Mouse (Mus musculus): ENCODE measurements around the gene Wbp11. TPM values are rescaled to one million over a fixed set of nuclear protein-coding genes. Genes with fewer than 3 reads are reported as not detected.

Gene Wbp11
- total and polyA plus RNA-seq, 3 experiments: 43.5 to 411 (median 294) TPM

DNA sequence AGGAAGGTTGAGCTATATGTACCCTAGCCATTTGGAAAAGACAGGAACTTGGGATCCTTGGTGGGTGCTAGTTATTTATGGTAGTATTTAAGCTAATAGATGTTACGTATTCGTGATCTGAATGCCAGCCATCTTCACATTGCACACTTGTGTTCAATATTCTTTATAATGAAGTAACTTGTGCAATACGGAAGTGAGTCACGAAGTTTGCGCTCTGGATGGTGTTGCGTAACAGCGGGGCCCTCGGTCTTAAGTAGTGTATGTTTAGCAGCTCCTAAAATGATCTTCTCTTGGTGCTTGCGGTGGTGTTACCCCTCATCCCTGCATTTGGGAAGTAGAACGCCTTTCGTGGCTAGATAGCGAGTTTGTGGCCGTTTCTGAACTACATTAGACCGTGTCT lies 19.0 kb downstream of the Wbp11 start:
- peak overlapping the region; percentile 61 to 74 for H3K4me3 ChIP-seq (ENCODE audit: control insufficient read depth in 1 of 2, insufficient read depth in 1 of 2, low read depth in 2 of 2, low read length in 2 of 2)
- H3K9me3 ChIP-seq (replicated peaks; ENCODE audit: insufficient read depth, low read length): no peaks in the 10 kb centered on the region
- peak; percentile 92 for DNase-seq (ENCODE audit: low read depth, low spot score)
- H3K4me1 ChIP-seq (ENCODE audit: control insufficient read depth in 1 of 2, insufficient read depth in 2 of 2, low read length in 2 of 2): peaks cover 0 to 16% of the 10 kb centered on the region in 2 experiments; a peak in 3 of 4 replicates
- peaks cover 24% of the 10 kb centered on the region for H3K79me2 ChIP-seq (ENCODE audit: control insufficient read depth, insufficient read depth, low read length, poor library complexity)
- H3K27me3 ChIP-seq (ENCODE audit: control insufficient read depth in 1 of 2, insufficient read depth in 2 of 2, low read length in 2 of 2): no peaks in the 10 kb centered on the region
- H3K27ac ChIP-seq (ENCODE audit: control insufficient read depth, low read depth, low read length): peak overlapping the region; percentile 77
- TF ChIP-seq ETS1 (IDR thresholded peaks at IDR 0.05; ENCODE audit: low read depth, low read length) (no peak), POLR2A (IDR thresholded peaks at IDR 0.05; ENCODE audit: control insufficient read depth in 1 of 2, insufficient read depth in 1 of 2, low read depth in 1 of 2, low read length in 2 of 2, poor library complexity in 1 of 2) (peak in 1 of 2 experiments; percentile 38; a peak in 1 of 4 replicates), POLR2AphosphoS2 (IDR thresholded peaks at IDR 0.05; ENCODE audit: low read length) (no peak), TBP (IDR thresholded peaks at IDR 0.05; ENCODE audit: low read depth, low read length) (peak; percentile 70)
- H3K9ac ChIP-seq (ENCODE audit: control insufficient read depth, low read depth, low read length, poor library complexity, severe bottlenecking): peak overlapping the region; percentile 94
- H3K36me3 ChIP-seq (ENCODE audit: control insufficient read depth in 1 of 2, insufficient read depth in 2 of 2, low read length in 2 of 2): peaks cover 7 to 17% of the 10 kb centered on the region in 2 experiments

DNA sequence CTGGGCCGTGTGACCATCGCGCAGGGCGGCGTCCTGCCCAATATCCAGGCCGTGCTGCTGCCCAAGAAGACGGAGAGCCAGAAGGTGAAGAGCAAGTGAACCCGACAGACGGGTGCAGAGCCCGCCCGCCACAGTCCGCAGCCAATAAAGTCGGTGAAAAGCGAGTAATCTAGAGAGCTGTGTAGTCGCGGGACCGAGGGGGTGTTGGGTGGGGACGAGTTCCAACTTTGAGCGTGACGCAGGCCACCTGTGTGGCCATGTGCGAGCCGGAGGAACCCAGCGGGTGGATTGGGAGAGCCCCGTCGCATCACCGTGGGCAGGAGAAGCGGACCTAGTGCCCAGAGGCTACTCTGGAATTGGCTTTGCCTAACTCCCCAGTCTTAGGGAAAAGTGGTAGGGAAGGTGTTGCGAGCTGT lies 19.4 kb downstream of the Wbp11 start:
- Histone ChIP-seq H3K27me3 (ENCODE audit: control insufficient read depth in 1 of 2, insufficient read depth in 2 of 2, low read length in 2 of 2) (no peaks in the 10 kb centered on the region), H3K36me3 (ENCODE audit: control insufficient read depth in 1 of 2, insufficient read depth in 2 of 2, low read length in 2 of 2) (peaks cover 3 to 17% of the 10 kb centered on the region in 2 experiments), H3K4me1 (ENCODE audit: control insufficient read depth in 1 of 2, insufficient read depth in 2 of 2, low read length in 2 of 2) (peaks cover 0 to 16% of the 10 kb centered on the region in 2 experiments; a peak in 3 of 4 replicates), H3K9ac (ENCODE audit: control insufficient read depth, low read depth, low read length, poor library complexity, severe bottlenecking) (peak overlapping the region; percentile 94), H3K4me3 (ENCODE audit: control insufficient read depth in 1 of 2, insufficient read depth in 1 of 2, low read depth in 2 of 2, low read length in 2 of 2) (peak overlapping the region; percentile 61 to 74), H3K79me2 (ENCODE audit: control insufficient read depth, insufficient read depth, low read length, poor library complexity) (peaks cover 24% of the 10 kb centered on the region), H3K27ac (ENCODE audit: control insufficient read depth, low read depth, low read length) (peak overlapping the region; percentile 77), H3K9me3 (replicated peaks; ENCODE audit: insufficient read depth, low read length) (no peaks in the 10 kb centered on the region)
- peak; percentile 14 to 20; a peak in 1 of 4 replicates for TF ChIP-seq POLR2A (IDR thresholded peaks at IDR 0.05; ENCODE audit: control insufficient read depth in 1 of 2, insufficient read depth in 1 of 2, low read depth in 1 of 2, low read length in 2 of 2, poor library complexity in 1 of 2)
- TF ChIP-seq GABPA (IDR thresholded peaks at IDR 0.05; ENCODE audit: low read depth, low read length): no peak
- DNase-seq (ENCODE audit: low read depth, low spot score): peak; percentile 73

GRCm38 (mm10) chr6:136808014-136808417 lies 20.0 kb downstream of the Wbp11 start, which contains the start of gene H2afj:
H2afj (plus strand) TSS chr6:136808244.
- H3K79me2 ChIP-seq (ENCODE audit: control insufficient read depth, insufficient read depth, low read length, poor library complexity): peaks cover 24% of the 10 kb centered on the region
- H3K9ac ChIP-seq (ENCODE audit: control insufficient read depth, low read depth, low read length, poor library complexity, severe bottlenecking): peak within 1 kb of the TSS; percentile 94
- H3K9me3 ChIP-seq (replicated peaks; ENCODE audit: insufficient read depth, low read length): no peaks in the 10 kb centered on the region
- no peaks in the 10 kb centered on the region for H3K27me3 ChIP-seq (ENCODE audit: control insufficient read depth in 1 of 2, insufficient read depth in 2 of 2, low read length in 2 of 2)
- H3K4me3 ChIP-seq (ENCODE audit: control insufficient read depth in 1 of 2, insufficient read depth in 1 of 2, low read depth in 2 of 2, low read length in 2 of 2): peak within 1 kb of the TSS; percentile 61 to 74
- H3K27ac ChIP-seq (ENCODE audit: control insufficient read depth, low read depth, low read length): peak within 1 kb of the TSS; percentile 77
- peaks cover 0 to 20% of the 10 kb centered on the region in 2 experiments; a peak in 3 of 4 replicates for H3K36me3 ChIP-seq (ENCODE audit: control insufficient read depth in 1 of 2, insufficient read depth in 2 of 2, low read length in 2 of 2)
- DNase-seq (ENCODE audit: low read depth, low spot score): peak; percentile 98
- H3K4me1 ChIP-seq (ENCODE audit: control insufficient read depth in 1 of 2, insufficient read depth in 2 of 2, low read length in 2 of 2): peaks cover 0 to 16% of the 10 kb centered on the region in 2 experiments; a peak in 3 of 4 replicates
- TF ChIP-seq TBP (IDR thresholded peaks at IDR 0.05; ENCODE audit: low read depth, low read length) (peak; percentile 71), MYC (IDR thresholded peaks at IDR 0.05; ENCODE audit: low read depth, low read length) (no peak), POLR2A (IDR thresholded peaks at IDR 0.05; ENCODE audit: control insufficient read depth in 1 of 2, insufficient read depth in 1 of 2, low read depth in 1 of 2, low read length in 2 of 2, poor library complexity in 1 of 2) (peak in 1 of 2 experiments; percentile 63; a peak in 1 of 4 replicates)

Measured in MEL (cell line).